Mouse (Mus musculus) lung, postnatal 0 days (tissue): Measurements from ENCODE around the gene Trp53bp2. TPM values are rescaled to one million over a fixed set of nuclear protein-coding genes. Genes with fewer than 3 reads are reported as not detected.

Experiments used
- ATAC-seq: fragments of 200-750 bp; cut with Nextera tagmentation; 2 replicates; pipeline ENCODE4 v1.8.0; 2017; ENCODE audit warnings: moderate library complexity
- DNase-seq: peaks from one replicate; pipeline ENCODE4 v3.0.0-alpha.2; 2016; ENCODE audit warnings: low spot score
- H3K27ac ChIP-seq: fragments of 300-500 bp; sonication (generic); 2 replicates; pipeline ENCODE4 v1.5.1; 2014; ENCODE audit warnings: antibody characterized with exemption, mild to moderate bottlenecking, low read length, mixed read lengths
- H3K27me3 ChIP-seq: fragments of 300-500 bp; sonication (generic); replicated peaks from 2 replicates; pipeline ENCODE4 v1.6.1; 2014; ENCODE audit warnings: low read length, mixed read lengths; ENCODE audit not compliant: insufficient read depth
- H3K36me3 ChIP-seq: fragments of 300-500 bp; sonication (generic); 2 replicates; pipeline ENCODE4 v1.6.1; 2014; ENCODE audit warnings: low read length, mixed read lengths; ENCODE audit not compliant: insufficient read depth
- H3K4me1 ChIP-seq: fragments of 300-500 bp; sonication (generic); 2 replicates; pipeline ENCODE4 v1.6.1; 2014; ENCODE audit warnings: antibody characterized with exemption, low read depth, low read length, mixed read lengths; ENCODE audit not compliant: insufficient read depth
- H3K4me2 ChIP-seq: fragments of 300-500 bp; sonication (generic); replicated peaks from 2 replicates; pipeline ENCODE4 v1.6.1; 2014; ENCODE audit warnings: low read depth, mild to moderate bottlenecking, low read length, moderate library complexity, mixed read lengths
- H3K4me3 ChIP-seq: fragments of 300-500 bp; sonication (generic); 2 replicates; pipeline ENCODE4 v1.5.1; 2014; ENCODE audit warnings: low read depth, low read length
- H3K9ac ChIP-seq: fragments of 300-500 bp; sonication (generic); replicated peaks from 2 replicates; pipeline ENCODE4 v1.6.1; 2014; ENCODE audit warnings: low read depth, mild to moderate bottlenecking
- H3K9me3 ChIP-seq: fragments of 300-500 bp; sonication (generic); 2 replicates; pipeline ENCODE4 v1.6.1; 2016; ENCODE audit warnings: low read length, mixed read lengths
- CTCF ChIP-seq: IDR thresholded peaks from 2 replicates; pipeline ENCODE4 v1.5.1; 2016; ENCODE audit warnings: antibody characterized with exemption, mild to moderate bottlenecking
- EP300 ChIP-seq: IDR thresholded peaks from 2 replicates; pipeline ENCODE4 v1.6.1; 2016; ENCODE audit warnings: antibody characterized with exemption, mild to moderate bottlenecking, control low read depth
- WGBS: fragments of 180-500 bp; shearing (Covaris S2); extraction: QIAGEN DNeasy Blood & Tissue Kit; methylation state at CpG from one replicate; pipeline ENCODE4 v1.1.7; 2014; 5-methylcytosine and 5-hydroxymethylcytosine counted together
- polyA plus RNA-seq: library from polyadenylated mRNA; unstranded; fragments of >200 nt; fragmentation: Nextera tagmentation; extraction: Ambion mirVana; gene quantifications from 2 replicates; pipeline ENCODE4 v1.2.1, GENCODE M21; 2015

The Trp53bp2 gene
- polyA plus RNA-seq, 1 experiment from 2014 or later = 27.0 TPM

DNA sequence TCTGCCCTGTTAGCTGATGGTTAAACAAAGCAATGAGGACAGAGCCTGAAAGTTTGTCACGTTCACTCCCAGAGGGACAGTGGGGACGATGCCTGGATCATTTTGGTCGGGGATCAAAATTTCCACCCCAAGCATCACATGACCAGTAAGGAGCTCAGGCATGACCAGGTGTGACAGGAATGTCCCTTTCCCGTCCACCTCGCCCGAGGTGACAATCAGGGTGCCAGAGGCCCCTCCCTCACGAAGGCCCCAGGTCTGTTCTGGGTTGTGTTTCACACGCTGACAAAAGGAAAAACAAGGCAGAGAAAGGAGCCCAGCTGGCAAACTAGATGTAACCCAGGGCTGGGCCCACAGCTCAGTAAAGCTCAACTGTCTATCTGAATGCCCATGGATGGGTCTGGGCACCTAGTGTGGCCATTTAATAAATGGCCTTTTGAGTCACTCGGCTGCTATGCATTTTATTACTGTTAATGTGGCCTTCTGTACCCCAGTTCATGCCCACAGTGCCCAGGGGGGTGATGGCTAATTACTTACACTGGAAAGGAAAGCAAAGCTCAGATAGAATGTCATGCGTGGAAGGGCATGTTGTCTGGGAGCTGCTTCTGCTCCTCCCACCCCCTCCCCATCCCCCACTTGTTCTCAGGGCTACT lies 72.8 kb downstream of the Trp53bp2 start:
- WGBS = 85% methylated on average over 10 of the region's 10 CpGs
- no peaks in the 10 kb centered on the region for H3K4me1 ChIP-seq
- H3K27me3 ChIP-seq = no peaks in the 10 kb centered on the region
- H3K4me3 ChIP-seq = no peak overlapping the region
- no peaks in the 10 kb centered on the region for H3K9me3 ChIP-seq
- peaks cover 41% of the 10 kb centered on the region; the same call in 1 of the 2 replicates for H3K36me3 ChIP-seq
- peak; percentile 30 for ATAC-seq
- TF ChIP-seq CTCF (no peak), EP300 (no peak)
- H3K27ac ChIP-seq = peak overlapping the region; percentile 20
- H3K9ac ChIP-seq = no peak overlapping the region
- no peak overlapping the region for H3K4me2 ChIP-seq
- no peak for DNase-seq

DNA sequence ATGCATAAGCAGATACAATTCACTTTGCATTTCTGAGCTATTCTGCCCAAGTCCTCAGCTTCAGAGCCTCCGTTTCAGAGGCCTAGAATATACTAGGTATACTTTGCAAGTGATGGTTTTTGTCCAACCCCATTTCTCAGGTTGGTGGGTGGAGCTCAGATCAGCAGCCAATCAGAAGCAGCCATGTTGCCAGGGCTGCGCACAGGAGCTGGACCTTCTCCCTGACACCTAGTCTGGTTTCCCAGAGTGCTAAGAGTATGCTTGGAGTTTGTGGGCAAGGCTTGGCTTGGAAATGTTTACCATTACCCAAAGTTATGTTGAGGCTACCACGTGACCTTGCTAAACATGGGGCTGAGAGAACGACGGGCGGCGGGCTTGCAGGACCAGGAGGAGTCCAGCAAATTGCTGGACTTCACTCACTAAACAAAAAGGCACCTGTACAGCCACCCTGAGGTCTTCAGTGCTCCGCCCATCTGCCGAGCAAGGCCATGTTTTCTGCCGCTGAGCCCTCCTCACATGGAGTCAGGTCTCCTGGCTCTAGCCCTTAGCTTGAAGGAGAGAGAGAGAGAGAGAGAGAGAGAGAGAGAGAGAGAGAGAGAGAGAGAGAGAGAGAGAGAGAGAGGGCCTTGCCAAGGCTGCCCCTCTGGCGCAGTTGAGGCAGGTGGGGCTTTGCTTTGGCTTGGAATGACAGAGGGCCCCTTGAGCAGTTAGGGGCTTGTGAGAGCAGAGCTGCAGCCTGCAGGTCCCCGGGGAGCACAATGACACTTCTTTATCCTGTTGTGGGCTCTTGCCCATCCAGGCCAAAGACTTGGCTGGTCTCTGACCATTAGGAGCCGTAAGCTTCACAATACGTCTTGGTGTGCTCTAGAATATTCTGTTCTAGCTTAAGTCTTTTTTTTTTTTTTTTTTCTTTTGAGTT lies 74.3 kb downstream of the Trp53bp2 start:
- Histone ChIP-seq H3K36me3 (peaks cover 33% of the 10 kb centered on the region; the same call in 1 of the 2 replicates), H3K9ac (no peak overlapping the region), H3K27me3 (no peaks in the 10 kb centered on the region), H3K4me2 (no peak overlapping the region), H3K4me1 (no peaks in the 10 kb centered on the region), H3K27ac (no peak overlapping the region), H3K4me3 (no peak overlapping the region), H3K9me3 (no peaks in the 10 kb centered on the region)
- ATAC-seq = no peak
- TF ChIP-seq EP300 = no peak
- TF ChIP-seq CTCF = no peak
- WGBS = 81% methylated on average over 14 of the region's 14 CpGs
- DNase-seq = no peak

DNA sequence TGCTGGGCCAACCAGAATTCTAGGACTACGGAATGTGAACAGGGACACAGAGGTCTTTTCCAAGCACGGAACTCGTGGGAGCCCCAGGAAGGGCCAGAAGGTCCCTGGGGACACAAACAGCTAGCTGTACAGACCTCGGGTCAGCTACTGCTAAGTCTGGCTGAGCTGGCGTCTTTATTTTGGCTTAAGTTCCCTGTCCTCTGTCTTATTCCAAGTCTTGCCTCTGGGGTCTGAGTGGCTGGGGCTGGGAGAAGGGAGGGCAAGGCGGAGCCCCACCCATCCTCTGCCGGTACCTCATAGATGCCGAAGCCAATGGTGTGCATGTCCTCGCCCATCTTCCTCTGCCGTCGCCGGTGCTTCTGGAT lies 74.9 kb downstream of the Trp53bp2 start:
- TF ChIP-seq CTCF (no peak), EP300 (no peak)
- Histone ChIP-seq H3K27ac (no peak overlapping the region), H3K4me1 (no peaks in the 10 kb centered on the region), H3K4me2 (no peak overlapping the region), H3K27me3 (no peaks in the 10 kb centered on the region), H3K4me3 (no peak overlapping the region), H3K9me3 (no peaks in the 10 kb centered on the region), H3K36me3 (peaks cover 36% of the 10 kb centered on the region; the same call in 1 of the 2 replicates), H3K9ac (no peak overlapping the region)
- no peak for DNase-seq
- WGBS = 82% methylated on average over 12 of the region's 12 CpGs
- ATAC-seq = peak; percentile 13; the same call in 1 of the 2 replicates

DNA sequence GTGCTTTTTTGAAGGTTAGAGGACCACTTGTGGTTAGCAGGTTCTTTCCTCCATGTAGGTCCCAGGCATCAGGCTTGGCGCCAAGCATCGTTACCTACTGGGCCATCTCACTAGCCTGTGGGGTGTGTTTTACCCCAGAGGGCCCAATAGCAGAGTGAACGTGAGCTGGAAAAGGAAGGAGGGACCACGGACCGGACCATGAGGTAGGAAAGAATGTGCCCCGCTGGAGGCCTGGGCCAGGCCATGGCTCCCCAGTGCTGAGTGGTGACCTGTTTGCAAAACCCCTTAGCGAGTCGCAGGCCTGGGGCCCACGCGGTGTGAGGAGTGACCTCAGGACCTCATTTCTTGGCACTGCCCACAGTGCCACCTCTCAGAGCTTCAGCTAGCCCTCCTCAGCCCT lies 79.5 kb downstream of the Trp53bp2 start:
- no peaks in the 10 kb centered on the region for H3K9me3 ChIP-seq
- no peak overlapping the region for H3K4me3 ChIP-seq
- TF ChIP-seq EP300 (no peak), CTCF (no peak)
- no peak overlapping the region for H3K27ac ChIP-seq
- 90% methylated on average over 9 of the region's 10 CpGs for WGBS
- peaks cover 28% of the 10 kb centered on the region for H3K36me3 ChIP-seq
- no peak overlapping the region for H3K9ac ChIP-seq
- DNase-seq (no peak), ATAC-seq (no peak)
- H3K4me2 ChIP-seq = no peak overlapping the region
- no peaks in the 10 kb centered on the region for H3K4me1 ChIP-seq
- H3K27me3 ChIP-seq = no peaks in the 10 kb centered on the region

DNA sequence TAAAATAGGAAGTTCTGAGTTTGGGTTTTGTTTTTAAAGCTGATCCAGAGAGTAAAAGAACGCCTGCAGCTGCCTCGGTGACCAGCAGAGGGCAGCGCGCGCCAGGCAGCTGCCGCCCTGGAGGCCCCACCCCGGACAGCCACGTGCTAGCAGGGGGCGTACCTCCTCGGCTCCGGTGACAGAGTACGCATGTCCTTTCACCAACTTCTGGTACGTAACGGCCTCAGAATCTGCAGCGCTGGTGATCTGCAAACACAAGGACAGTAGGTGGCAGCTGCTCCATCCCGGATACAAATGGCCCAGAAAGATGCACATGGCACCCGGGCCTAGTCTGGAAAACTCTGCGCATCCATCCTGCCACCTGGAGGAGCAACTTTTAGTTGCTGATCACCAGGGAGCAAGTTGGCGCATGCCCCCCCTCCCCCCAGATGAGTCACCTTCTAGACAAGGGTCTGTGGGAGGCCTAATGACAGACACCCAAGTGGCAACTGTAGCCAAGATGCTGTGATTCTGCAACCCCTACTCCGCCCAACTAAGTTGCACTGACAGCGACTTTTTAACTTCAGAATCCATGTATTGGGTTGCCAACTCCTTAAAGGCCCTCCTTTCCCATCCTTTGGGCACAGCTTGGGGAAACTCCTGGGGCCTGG lies 81.0 kb downstream of the Trp53bp2 start:
- peak; percentile 97 for ATAC-seq
- WGBS = 10% methylated on average over 21 of the region's 21 CpGs
- peak; percentile 98 for DNase-seq
- Histone ChIP-seq H3K4me2 (0 out of 2 replicates have a peak overlapping the region, but pooled peaks have one; percentile 17), H3K4me3 (no peak overlapping the region), H3K36me3 (peaks cover 28% of the 10 kb centered on the region), H3K27me3 (no peaks in the 10 kb centered on the region), H3K4me1 (peaks cover 8% of the 10 kb centered on the region), H3K9ac (no peak overlapping the region), H3K9me3 (no peaks in the 10 kb centered on the region), H3K27ac (peak overlapping the region; percentile 54)
- TF ChIP-seq CTCF (peak; percentile 94), EP300 (peak; percentile 75)

DNA sequence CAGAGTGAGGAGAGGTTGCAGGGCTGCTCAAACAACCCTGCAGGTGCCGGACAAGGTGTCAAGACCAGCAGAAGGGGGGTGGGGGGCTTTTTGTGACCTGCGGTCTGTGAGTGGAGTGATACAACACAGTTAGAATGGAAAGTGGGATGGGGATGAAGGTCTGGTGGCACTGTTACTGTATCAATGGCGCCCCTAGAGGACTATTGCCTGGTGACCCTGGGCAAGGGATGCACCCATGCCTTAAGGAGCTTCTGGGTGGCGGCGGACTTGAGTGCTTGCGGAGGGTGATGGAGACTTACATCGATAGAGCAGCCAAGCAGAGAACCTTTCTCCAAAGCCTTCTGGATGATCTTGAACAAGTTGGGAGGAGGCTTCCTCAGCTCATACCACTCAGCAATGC lies 81.6 kb downstream of the Trp53bp2 start:
- no peaks in the 10 kb centered on the region for H3K9me3 ChIP-seq
- peaks cover 28% of the 10 kb centered on the region for H3K36me3 ChIP-seq

More for the DNA sequence above, 81.6 kb downstream of the Trp53bp2 start:
- Histone ChIP-seq H3K9ac (no peak overlapping the region), H3K27me3 (no peaks in the 10 kb centered on the region), H3K4me1 (peaks cover 9% of the 10 kb centered on the region), H3K4me2 (no peak overlapping the region), H3K4me3 (no peak overlapping the region), H3K27ac (peak overlapping the region; percentile 54)
- TF ChIP-seq EP300 = no peak
- TF ChIP-seq CTCF = peak; percentile 49
- WGBS = 78% methylated on average over 7 of the region's 7 CpGs
- DNase-seq = no peak
- ATAC-seq = no peak
